Mouse (Mus musculus) kidney, postnatal 25 days (tissue): ENCODE measurements around the gene Snx1.

ENCODE experiments used
- DNase-seq, 2 experiments: peaks; one replicate each; pipeline ENCODE4 v3.0.0; 2021; ENCODE audit warnings: mixed read lengths in 2 of 2

The Snx1 gene

GRCm38 (mm10) chr9:66125543-66126455 lies 588 bp downstream of the Snx1 start:
- DNase-seq = no peak

GRCm38 (mm10) chr9:66124681-66125542 lies 1.5 kb downstream of the Snx1 start:
- peak; percentile 98 to 99 for DNase-seq

GRCm38 (mm10) chr9:66124111-66124531 lies 2.3 kb downstream of the Snx1 start:
- DNase-seq = peak; percentile 28 to 54

- DNase-seq = no peak
Measured at GRCm38 (mm10) chr9:66123648-66124047, 2.7 kb downstream of the Snx1 start.

- DNase-seq = no peak
Measured at GRCm38 (mm10) chr9:66121421-66121820, 5.0 kb downstream of the Snx1 start.

GRCm38 (mm10) chr9:66120945-66121344 lies 5.4 kb downstream of the Snx1 start:
- DNase-seq = no peak

GRCm38 (mm10) chr9:66120106-66120505 lies 6.3 kb downstream of the Snx1 start:
- DNase-seq = no peak

GRCm38 (mm10) chr9:66119498-66119897 lies 6.9 kb downstream of the Snx1 start:
- no peak for DNase-seq

GRCm38 (mm10) chr9:66116890-66117289 lies 9.5 kb downstream of the Snx1 start:
- DNase-seq = peak; percentile 21 to 45

GRCm38 (mm10) chr9:66114341-66114740 lies 12.0 kb downstream of the Snx1 start:
- DNase-seq = no peak

- peak; percentile 45 to 69 for DNase-seq
Measured at GRCm38 (mm10) chr9:66110611-66111379, 15.6 kb downstream of the Snx1 start.

- peak in 1 of 2 experiments; percentile 29 for DNase-seq
Measured at GRCm38 (mm10) chr9:66110126-66110525, 16.3 kb downstream of the Snx1 start.

GRCm38 (mm10) chr9:66109574-66109973 lies 16.8 kb downstream of the Snx1 start:
- peak; percentile 54 to 76 for DNase-seq

- DNase-seq = peak; percentile 31 to 57
Measured at GRCm38 (mm10) chr9:66105168-66105567, 21.2 kb downstream of the Snx1 start.

GRCm38 (mm10) chr9:66104601-66105000 lies 21.8 kb downstream of the Snx1 start:
- DNase-seq = peak in 1 of 2 experiments; percentile 20

GRCm38 (mm10) chr9:66102668-66103067 lies 23.7 kb downstream of the Snx1 start:
- DNase-seq = no peak

GRCm38 (mm10) chr9:66101577-66101976 lies 24.8 kb downstream of the Snx1 start:
- no peak for DNase-seq

- DNase-seq = no peak
Measured at GRCm38 (mm10) chr9:66092664-66093063, 33.7 kb downstream of the Snx1 start.

GRCm38 (mm10) chr9:66091327-66092231 lies 34.8 kb downstream of the Snx1 start:
- DNase-seq = peak in 1 of 2 experiments; percentile 40

GRCm38 (mm10) chr9:66090593-66091244 lies 35.7 kb downstream of the Snx1 start:
- DNase-seq = peak in 1 of 2 experiments; percentile 26

- peak; percentile 66 to 70 for DNase-seq
Measured at GRCm38 (mm10) chr9:66088411-66088810, 38.0 kb downstream of the Snx1 start.
